Mouse (Mus musculus) heart, postnatal 14 days (tissue): ENCODE data around the gene Apip. TPM values are rescaled to one million over a fixed set of nuclear protein-coding genes. Genes with fewer than 3 reads are reported as not detected.

Experiments used
- DNase-seq, 2 experiments: peaks; one replicate each; pipeline ENCODE4 v3.0.0; 2021 to 2022
- intact Hi-C: fragments of 180-260 bp; cut with DNase I; formaldehyde crosslinking; loops from one replicate; pipeline ENCODE4 v1.15.1; 2025
- total RNA-seq, 2 experiments: library from RNA; stranded (reverse); gene quantifications; 2 replicates each; pipeline ENCODE4 v1.2.3; 2021

Apip gene
- total RNA-seq, 2 experiments from 2014 or later: 56.0 to 60.8 TPM

DNA sequence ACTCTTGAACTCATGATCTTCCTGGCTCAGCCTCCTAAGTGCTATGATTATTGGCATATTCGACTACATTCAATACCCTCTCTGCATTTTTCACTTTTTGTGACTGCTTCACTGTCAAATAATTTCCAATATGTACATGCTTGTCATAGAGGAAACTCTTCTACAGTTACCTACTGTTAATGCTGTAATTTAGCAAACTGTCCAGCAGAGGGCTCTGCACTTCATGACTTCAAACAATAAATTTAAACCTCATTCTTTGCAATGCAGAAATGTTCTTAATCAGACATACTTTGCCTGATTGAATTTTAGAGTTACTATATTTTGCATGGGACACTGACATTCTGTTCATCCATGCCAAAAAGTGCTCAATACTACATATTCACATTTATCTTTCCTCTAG, 13.0 kb downstream of the Apip start:
- intact Hi-C loops: loop anchor here (1.0 to 5.0 kb wide), 2 partner anchors 261 to 336 kb away; no protein-coding TSS in a partner anchor
- peak in 1 of 2 experiments; percentile 44 for DNase-seq

DNA sequence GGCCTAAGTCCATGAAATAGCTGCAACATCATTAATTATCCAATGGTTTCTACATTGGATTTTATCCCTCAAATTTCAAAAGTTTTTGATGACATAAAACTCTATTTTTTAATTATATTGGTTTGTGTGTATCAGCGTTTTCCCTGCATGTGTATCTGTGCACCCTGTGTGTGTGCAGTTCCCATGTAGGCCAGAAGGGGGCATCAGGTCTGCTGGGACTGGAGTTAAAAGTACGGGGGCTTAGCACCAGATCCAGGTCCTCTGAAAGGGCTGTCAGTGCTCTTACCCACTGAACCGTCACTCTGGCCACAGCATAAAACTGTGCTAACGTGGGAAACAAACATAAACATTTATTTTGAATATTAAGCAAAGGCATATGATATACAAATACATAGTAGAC, 14.6 kb downstream of the Apip start:
- intact Hi-C loops: loop anchor here (5.0 kb wide), 1 partner anchor 334 kb away; no protein-coding TSS in a partner anchor
- DNase-seq: no peak

DNA sequence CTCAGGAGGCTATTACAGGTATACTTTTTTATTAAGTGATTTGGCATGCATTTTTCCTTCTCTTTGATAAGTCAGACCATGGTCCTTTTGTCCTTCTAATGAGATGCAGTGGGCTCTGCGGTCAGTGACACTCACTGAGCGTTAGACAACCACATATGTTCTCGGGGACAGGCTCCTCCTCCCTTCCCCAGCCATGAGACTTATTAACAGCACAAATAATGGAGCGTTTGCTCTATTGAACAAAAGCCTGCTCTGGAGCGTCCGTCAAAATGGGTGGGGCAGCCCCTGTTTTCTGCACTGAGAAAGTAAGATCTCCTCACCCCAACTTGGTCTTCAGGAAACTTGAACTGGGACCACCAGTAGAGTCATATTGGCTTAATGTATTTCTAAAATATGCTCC, 16.0 kb downstream of the Apip start:
- no peak for DNase-seq
- intact Hi-C loops: loop anchor here (5.0 kb wide), 1 partner anchor 333 kb away; no protein-coding TSS in a partner anchor

DNA sequence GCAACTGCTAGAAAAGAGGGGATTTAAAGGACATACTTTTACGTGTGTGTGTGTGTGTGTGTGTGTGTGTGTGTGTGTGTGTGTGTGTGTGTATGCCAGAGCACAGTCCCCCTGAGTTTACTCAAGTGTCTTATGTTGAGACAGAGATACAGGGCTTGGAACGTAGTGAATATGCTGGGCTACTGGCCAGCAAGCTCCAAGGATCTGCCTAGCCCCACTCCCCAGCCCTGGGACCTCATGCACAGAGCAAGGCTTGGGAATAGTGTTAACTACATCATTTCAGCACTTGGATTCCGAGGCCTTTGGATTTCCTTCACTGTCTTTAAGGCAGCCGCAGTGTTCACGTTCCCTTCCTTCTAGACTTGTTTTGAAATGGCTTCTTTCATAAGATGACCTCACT, 29.1 kb downstream of the Apip start:
- intact Hi-C loops: no loop called here

DNA sequence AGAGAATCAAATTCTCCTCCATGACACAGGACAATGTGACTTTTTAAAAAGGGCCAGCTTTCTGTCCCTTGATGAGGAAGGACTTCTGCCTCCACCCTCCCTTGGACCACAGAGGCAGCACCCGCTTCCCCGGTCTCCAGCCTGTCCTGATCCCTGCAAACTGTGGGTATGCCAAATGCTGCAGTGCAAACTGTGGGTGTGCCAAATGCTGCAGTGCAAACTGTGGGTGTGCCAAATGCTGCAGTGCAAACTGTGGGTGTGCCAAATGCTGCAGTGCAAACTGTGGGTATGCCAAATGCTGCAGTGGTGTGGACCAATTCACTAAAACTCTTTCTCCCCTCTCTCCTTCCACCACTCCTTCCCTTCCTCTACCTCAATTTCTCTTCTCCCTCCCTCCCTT, 32.7 kb downstream of the Apip start:
- intact Hi-C loops: no loop called here
- no peak for DNase-seq

More for the DNA sequence above, 29.1 kb downstream of the Apip start:
- DNase-seq: no peak

DNA sequence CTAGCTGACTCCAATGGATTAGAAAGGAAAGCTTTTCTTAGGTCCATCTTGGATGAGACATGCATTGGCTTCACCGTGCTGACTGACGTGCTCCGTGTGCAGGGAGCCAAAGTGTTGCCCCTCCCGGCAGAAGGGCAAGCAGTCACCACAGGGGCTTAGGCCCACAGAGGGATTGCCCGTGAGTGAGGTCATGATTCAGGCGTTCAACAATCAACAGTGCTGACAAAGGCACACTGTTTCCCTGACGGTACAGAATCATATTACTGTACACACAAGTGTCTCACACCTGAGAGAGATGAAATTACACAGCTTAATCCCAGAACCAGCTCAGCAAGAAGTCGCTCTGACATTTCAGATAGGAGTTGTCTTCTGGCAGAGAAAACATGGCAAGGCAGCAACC, 38.2 kb downstream of the Apip start:
- DNase-seq: no peak
- intact Hi-C loops: no loop called here

DNA sequence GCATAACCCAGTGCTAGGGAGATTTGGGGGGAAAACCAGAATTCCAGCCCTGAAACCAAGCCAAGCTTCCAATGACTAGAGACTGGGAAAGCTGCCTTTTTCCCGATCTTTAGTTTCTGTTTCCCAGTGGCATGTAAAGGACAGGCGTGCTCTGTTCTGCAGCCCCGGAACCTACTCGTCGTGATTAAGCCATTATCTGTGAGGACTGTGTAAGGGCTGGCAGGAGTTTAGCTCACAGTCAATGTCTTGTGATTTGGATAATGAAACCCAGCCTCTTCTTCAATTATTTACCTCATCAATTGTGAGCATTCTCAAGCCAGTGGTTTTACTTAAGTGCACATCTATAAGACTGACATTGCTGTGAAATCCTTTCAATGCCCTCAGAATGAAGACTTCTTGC, 43.7 kb downstream of the Apip start:
- intact Hi-C loops: no loop called here
- no peak for DNase-seq

DNA sequence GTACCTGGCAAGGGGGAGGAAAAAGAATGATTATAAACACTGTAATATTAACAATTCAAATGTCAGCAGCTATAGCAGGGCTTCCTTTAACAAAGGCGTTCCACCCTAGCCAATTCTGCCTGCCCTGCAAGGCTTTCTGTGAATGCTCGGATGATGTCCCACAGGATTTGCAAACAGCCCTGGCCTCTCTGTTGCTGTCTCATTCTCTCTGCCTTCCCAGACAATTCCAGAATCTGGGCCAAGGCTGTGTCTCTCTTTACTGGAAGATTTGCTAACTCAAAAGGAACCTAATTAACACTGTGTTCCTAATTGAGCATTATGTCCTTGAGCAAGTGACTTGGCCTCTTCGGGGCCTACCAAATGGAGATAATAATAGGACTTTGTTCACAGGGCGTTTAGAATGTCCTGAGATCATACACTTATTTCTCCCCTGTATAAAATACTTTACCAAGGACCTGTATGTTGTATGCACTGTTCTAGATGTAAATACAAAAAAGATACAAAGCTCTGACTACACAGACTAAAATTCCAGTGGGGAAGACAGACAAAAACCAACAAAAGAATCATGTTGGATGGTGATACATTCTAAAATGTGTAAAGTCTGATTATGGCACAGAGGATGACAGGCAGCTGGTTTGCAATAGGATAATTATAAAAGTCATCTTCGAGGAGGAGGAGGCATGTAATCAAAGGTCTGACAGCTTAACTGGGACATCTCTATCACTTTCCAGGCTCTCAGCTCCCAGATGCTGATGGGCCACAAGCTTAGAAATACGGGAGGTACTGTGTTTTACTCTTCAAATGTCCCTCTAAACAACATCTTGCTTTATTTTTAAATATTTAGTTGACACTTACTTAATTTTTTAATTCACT, 45.1 kb downstream of the Apip start:
- intact Hi-C loops: no loop called here
- DNase-seq: no peak

DNA sequence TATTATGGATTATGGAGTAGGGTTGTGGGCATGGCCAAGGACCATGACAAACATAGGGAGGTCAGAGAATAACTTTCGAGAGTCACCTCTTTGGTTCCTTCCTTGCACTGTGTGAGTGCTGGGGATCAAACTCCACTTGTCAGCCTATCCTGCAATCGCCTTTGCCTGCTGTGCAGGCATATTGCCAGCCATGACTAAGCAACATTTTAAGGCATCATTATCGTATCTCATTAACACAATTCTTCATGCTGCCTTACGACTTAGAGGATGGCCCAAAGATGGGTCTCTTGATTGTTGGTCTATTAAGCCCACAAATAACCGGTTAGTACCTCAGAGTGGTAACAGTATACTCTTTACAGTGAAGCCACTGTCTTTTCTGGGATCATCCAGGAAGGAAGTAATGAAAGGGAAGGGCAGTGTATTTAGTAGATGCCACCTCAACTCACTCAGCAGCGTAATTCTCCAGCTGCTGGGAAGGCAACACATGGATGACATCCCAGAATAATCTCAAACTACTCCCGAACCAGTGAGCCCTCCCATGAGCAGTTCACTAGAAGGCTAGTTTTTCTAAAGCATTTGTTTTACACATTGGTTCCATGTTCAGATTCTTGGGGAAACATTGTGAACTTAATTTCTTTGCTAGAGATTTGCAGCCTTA, 45.9 kb downstream of the Apip start:
- intact Hi-C loops: no loop called here
- DNase-seq: no peak

DNA sequence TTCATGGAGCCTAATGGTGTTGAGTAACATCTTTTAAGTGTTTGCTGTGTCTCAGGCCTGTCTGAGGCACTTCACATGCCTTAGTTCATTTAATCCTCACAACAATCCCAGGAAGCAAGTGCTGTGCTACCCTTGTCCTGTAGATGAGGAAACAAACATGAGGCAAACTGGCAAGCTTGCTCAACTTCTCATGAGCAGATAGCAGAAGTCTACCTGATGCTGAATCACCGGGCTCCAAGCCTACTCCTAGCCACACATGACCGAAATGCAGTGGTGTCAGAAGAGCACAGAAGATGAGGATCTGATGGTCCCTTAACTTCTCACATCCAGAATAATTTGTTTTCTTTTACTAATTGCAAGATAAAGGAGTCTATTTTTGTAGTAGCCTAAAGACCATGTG, 56.2 kb downstream of the Apip start:
- intact Hi-C loops: no loop called here
- DNase-seq: no peak

DNA sequence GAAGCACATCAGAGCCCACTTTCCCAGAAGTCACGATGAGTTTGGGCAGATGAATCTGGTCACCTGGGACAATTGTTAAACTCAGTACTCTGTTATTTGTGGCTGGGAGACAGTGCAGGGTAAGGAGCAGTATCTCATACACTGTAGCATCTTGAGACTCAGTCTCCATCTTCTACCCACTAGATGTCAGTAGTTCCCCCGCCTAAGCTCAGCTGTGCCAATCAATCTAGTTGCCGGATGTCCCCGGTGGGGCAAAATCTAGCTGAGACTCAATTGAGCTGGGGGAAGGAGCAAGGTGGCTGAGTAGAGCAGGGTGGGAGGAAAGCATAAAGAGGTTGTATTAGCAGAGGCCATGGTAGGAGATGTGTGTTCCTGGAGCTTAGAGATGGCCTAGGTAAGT, 57.7 kb downstream of the Apip start:
- intact Hi-C loops: no loop called here
- DNase-seq: no peak

DNA sequence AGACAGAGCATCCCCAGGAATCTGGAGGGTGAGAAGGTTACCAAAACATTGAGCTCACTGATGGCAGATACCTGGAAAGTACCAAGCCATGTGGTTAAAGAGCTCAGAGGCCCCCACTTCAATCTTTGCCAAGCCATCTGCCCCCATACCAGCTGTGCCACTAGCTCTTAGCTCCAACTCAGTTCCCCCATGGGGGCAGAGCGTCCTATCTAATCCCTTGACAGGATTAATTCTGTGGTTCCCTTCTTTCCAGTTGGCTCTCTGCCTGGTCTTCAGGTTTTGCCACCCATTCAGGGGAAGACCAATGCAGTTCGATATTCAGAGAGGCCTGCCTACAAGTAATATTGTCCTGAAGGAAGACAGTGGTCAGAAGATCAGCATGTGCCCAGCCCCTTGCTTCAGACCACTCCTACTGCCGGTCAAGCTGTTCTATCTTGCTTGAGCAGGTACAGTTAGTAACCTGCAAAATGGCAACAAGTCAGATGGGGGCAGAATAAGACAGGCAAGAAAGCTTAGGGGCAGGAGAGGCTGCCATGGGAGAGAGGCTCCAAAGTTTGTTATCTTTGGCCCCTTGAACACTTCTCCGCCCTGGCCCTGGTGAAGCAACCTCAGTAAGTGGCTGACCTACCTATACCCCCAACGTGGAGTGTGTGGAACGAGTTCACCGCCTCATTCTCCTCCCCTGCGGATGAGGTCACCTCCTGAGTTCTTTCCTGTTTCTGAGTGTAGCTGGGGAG, 65.2 kb downstream of the Apip start:
- intact Hi-C loops: no loop called here
- no peak for DNase-seq

Other genes starting within 250 kb of the Apip start
- gene Cd44, start 172.0 kb upstream of the Apip start, total RNA-seq: 10 to 100 TPM; 13.5 to 15.0 TPM
- 100 to 1,000 TPM; 140 to 173 TPM for gene Pdhx, start 162 bp upstream of the Apip start, total RNA-seq
- gene Ehf, start 229.6 kb downstream of the Apip start, total RNA-seq: under 1 TPM; 0.20 to 0.41 TPM